Comparison of ENCODE assay signal across 8 mouse cellular contexts in genomic region chr9:64178610-64178973, GRCm38 (mm10). TPM values are rescaled to one million over a fixed set of nuclear protein-coding genes. Genes with fewer than 3 reads are reported as not detected.
DNase-seq lines count a peak whose midpoint lies in the region; ATAC-seq lines count a peak whose summit lies in the region.

No protein-coding gene starts in this region.

- H3K36me3 ChIP-seq in megakaryocyte, embryonic 14.5 days (replicated peaks; ENCODE audit: low read length): peaks cover 75% of the 10 kb centered on the region
- peaks cover 47% of the 10 kb centered on the region for H3K36me3 ChIP-seq in intestine, embryonic 15.5 days
- peaks cover 58% of the 10 kb centered on the region for H3K36me3 ChIP-seq in midbrain, embryonic 14.5 days (ENCODE audit: control insufficient read depth, insufficient read depth, low read length)

- 37% methylated on average over 3 of the region's 3 CpGs for WGBS in intestine, embryonic 15.5 days
- WGBS in midbrain, embryonic 14.5 days: 37% methylated on average over 3 of the region's 3 CpGs

- no peaks in the 10 kb centered on the region for H3K9me3 ChIP-seq in megakaryocyte, embryonic 14.5 days
- H3K9me3 ChIP-seq in intestine, embryonic 15.5 days: no peaks in the 10 kb centered on the region
- H3K9me3 ChIP-seq in midbrain, embryonic 14.5 days (ENCODE audit: control insufficient read depth, low read length): no peaks in the 10 kb centered on the region

- H3K27me3 ChIP-seq in megakaryocyte, embryonic 14.5 days (replicated peaks): no peaks in the 10 kb centered on the region
- no peaks in the 10 kb centered on the region for H3K27me3 ChIP-seq in intestine, embryonic 15.5 days (replicated peaks)
- no peaks in the 10 kb centered on the region for H3K27me3 ChIP-seq in midbrain, embryonic 14.5 days (ENCODE audit: control insufficient read depth, insufficient read depth, low read length)

- peak; percentile 34 for DNase-seq in embryo, embryonic 11.5 days (ENCODE audit: low read depth, low spot score)
- peak; percentile 62 for DNase-seq in midbrain, embryonic 14.5 days
- no peak for DNase-seq in left cerebral cortex, postnatal 4 days
- no peak for DNase-seq in frontal cortex, postnatal 10 days (ENCODE audit: low spot score in 2 of 2)
- DNase-seq in ovary, postnatal 36 days (ENCODE audit: low spot score): no peak

- peak overlapping the region; percentile 99 for H3K4me3 ChIP-seq in megakaryocyte, embryonic 14.5 days (replicated peaks)
- peak overlapping the region; percentile 68; the same call in 1 of the 2 replicates for H3K4me3 ChIP-seq in intestine, embryonic 15.5 days (replicated peaks)
- H3K4me3 ChIP-seq in midbrain, embryonic 14.5 days (replicated peaks; ENCODE audit: low read depth, low read length): peak overlapping the region; percentile 54

- peak overlapping the region; percentile 59 for H3K4me2 ChIP-seq in intestine, embryonic 15.5 days (replicated peaks)
- peak overlapping the region; percentile 68 for H3K4me2 ChIP-seq in midbrain, embryonic 14.5 days (ENCODE audit: low read length)

- no peak overlapping the region for H3K9ac ChIP-seq in intestine, embryonic 15.5 days
- H3K9ac ChIP-seq in midbrain, embryonic 14.5 days (replicated peaks; ENCODE audit: low read length): no peak overlapping the region

- intact Hi-C loops in left cerebral cortex, postnatal 4 days (cut with DNase I): loop anchor here (5.0 kb wide), 1 partner anchor 74 kb away; the partner anchor contains the start of gene Map2k1

- no peak for ATAC-seq in megakaryocyte, adult 5-6 weeks (ENCODE audit: poor library complexity, severe bottlenecking)
- ATAC-seq in intestine, embryonic 15.5 days: peak; percentile 50
- peak; percentile 68; the same call in 1 of the 2 replicates for ATAC-seq in midbrain, embryonic 14.5 days (ENCODE audit: low FRiP score, low TSS enrichment)

- peak overlapping the region; percentile 91 for H3K27ac ChIP-seq in intestine, embryonic 15.5 days
- H3K27ac ChIP-seq in midbrain, embryonic 14.5 days (replicated peaks; ENCODE audit: low read depth, low read length): peak overlapping the region; percentile 84

- peaks cover 34% of the 10 kb centered on the region for H3K4me1 ChIP-seq in megakaryocyte, embryonic 14.5 days
- peaks cover 6% of the 10 kb centered on the region; the same call in 1 of the 2 replicates for H3K4me1 ChIP-seq in intestine, embryonic 15.5 days (replicated peaks)
- H3K4me1 ChIP-seq in midbrain, embryonic 14.5 days (ENCODE audit: control insufficient read depth, insufficient read depth, low read length): peaks cover 17% of the 10 kb centered on the region

RNA-seq across cellular contexts. Expression of gene Snapc5, which starts 0.5 kb away (rescaled TPM):
- polyA plus RNA-seq in megakaryocyte, embryonic 14.5 days (2012; ENCODE audit: insufficient read depth, low replicate concordance): 0.56 TPM in 1 of 2 replicates, not detected in the other
- 25.6 and 31.7 TPM in 2 replicates for total RNA-seq in megakaryocyte, adult 5-6 weeks (2015)
- 70.1 and 76.7 TPM in 2 replicates for total RNA-seq in megakaryocyte, adult 5-6 weeks (2017)
- 29.3 and 39.6 TPM in 2 replicates for polyA plus RNA-seq in intestine, embryonic 15.5 days (2015; fragmentation: Nextera tagmentation; extraction: Ambion mirVana)
- polyA plus RNA-seq in midbrain, embryonic 14.5 days (2014; fragmentation: Nextera tagmentation; extraction: Ambion mirVana): 25.6 and 29.7 TPM in 2 replicates
- 10 to 100 TPM; 18.3 to 18.8 TPM for total RNA-seq in left cerebral cortex, postnatal 4 days (2021)

RNA-seq across cellular contexts. Expression of gene Rpl4, which starts 5.4 kb away (rescaled TPM):
- polyA plus RNA-seq in megakaryocyte, embryonic 14.5 days (2012; ENCODE audit: insufficient read depth, low replicate concordance): 57.3 and 309 TPM in 2 replicates
- 2,055 and 2,225 TPM in 2 replicates for total RNA-seq in megakaryocyte, adult 5-6 weeks (2015)
- 1,695 and 1,727 TPM in 2 replicates for total RNA-seq in megakaryocyte, adult 5-6 weeks (2017)
- 1,198 and 1,252 TPM in 2 replicates for polyA plus RNA-seq in intestine, embryonic 15.5 days (2015; fragmentation: Nextera tagmentation; extraction: Ambion mirVana)
- polyA plus RNA-seq in midbrain, embryonic 14.5 days (2014; fragmentation: Nextera tagmentation; extraction: Ambion mirVana): 640 and 695 TPM in 2 replicates
- 100 to 1,000 TPM; 735 to 744 TPM for total RNA-seq in left cerebral cortex, postnatal 4 days (2021)

RNA-seq across cellular contexts. Expression of gene Zwilch, which starts 5.7 kb away (rescaled TPM):
- polyA plus RNA-seq in megakaryocyte, embryonic 14.5 days (2012; ENCODE audit: insufficient read depth, low replicate concordance): 4.4 TPM in 1 of 2 replicates, not detected in the other
- 22.3 and 26.7 TPM in 2 replicates for total RNA-seq in megakaryocyte, adult 5-6 weeks (2015)
- 76.4 and 109 TPM in 2 replicates for total RNA-seq in megakaryocyte, adult 5-6 weeks (2017)
- polyA plus RNA-seq in intestine, embryonic 15.5 days (2015; fragmentation: Nextera tagmentation; extraction: Ambion mirVana): 20.4 and 21.6 TPM in 2 replicates
- polyA plus RNA-seq in midbrain, embryonic 14.5 days (2014; fragmentation: Nextera tagmentation; extraction: Ambion mirVana): 2.3 and 6.8 TPM in 2 replicates
- total RNA-seq in left cerebral cortex, postnatal 4 days (2021): 1 to 10 TPM; 7.9 to 8.0 TPM

RNA-seq across cellular contexts. Expression of gene Uchl4, which starts 56.4 kb away (rescaled TPM):
- polyA plus RNA-seq in megakaryocyte, embryonic 14.5 days (2012; ENCODE audit: insufficient read depth, low replicate concordance): not detected in 2 replicates
- 0.34 TPM in 1 of 2 replicates, not detected in the other for total RNA-seq in megakaryocyte, adult 5-6 weeks (2015)
- total RNA-seq in megakaryocyte, adult 5-6 weeks (2017): 0.16 and 0.48 TPM in 2 replicates
- polyA plus RNA-seq in intestine, embryonic 15.5 days (2015; fragmentation: Nextera tagmentation; extraction: Ambion mirVana): 2.2 and 3.3 TPM in 2 replicates
- polyA plus RNA-seq in midbrain, embryonic 14.5 days (2014; fragmentation: Nextera tagmentation; extraction: Ambion mirVana): 2.9 and 3.0 TPM in 2 replicates
- total RNA-seq in left cerebral cortex, postnatal 4 days (2021): 1 to 10 TPM; 7.1 to 7.3 TPM

Comparison
In these comparisons a context has a peak if more than half of its experiments do, and no peak if none do; other contexts are left out.
1. DNase-seq: peak in embryo, embryonic 11.5 days (single experiment) and midbrain, embryonic 14.5 days (single experiment); none in left cerebral cortex, postnatal 4 days (single experiment), frontal cortex, postnatal 10 days (0 of 2) and ovary, postnatal 36 days (single experiment).
2. RNA of gene Snapc5, which starts 0.5 kb away (polyA plus RNA-seq): 29.3 to 39.6 TPM in intestine, embryonic 15.5 days and 25.6 to 29.7 TPM in midbrain, embryonic 14.5 days; 0.56 TPM in megakaryocyte, embryonic 14.5 days; every median in the first group is over 10 times any median in the second.
3. Peak in every context shown above with its lines, with median percentiles within 50 percentile points of each other: H3K4me3 ChIP-seq.